ENCODE assay signal across 28 mouse cellular contexts in genomic region chr6:39944854-39945253, GRCm38 (mm10).
DNase-seq lines count a peak whose midpoint lies in the region; ATAC-seq and TF ChIP-seq lines count a peak whose summit lies in the region.
"Had no signal": no experiment of that assay in that cellular context is flagged by ENCODE, and none has a peak within 500 bp of the region (broad histone marks: within the 10 kb centered on the region; RNA-seq: fewer than 3 reads in every experiment).

No protein-coding gene starts in this region.

- DNase-seq in cerebellum, postnatal 10 days, result peak; percentile 19 to 33
- DNase-seq in cerebellum, adult 2 months, result no peak
- no peak for DNase-seq in hindbrain, embryonic 14.5 days (ENCODE audit: low spot score)
- DNase-seq in hindbrain, embryonic 11.5 days (ENCODE audit: low spot score), result no peak
- peak; percentile 15 for DNase-seq in right cerebral cortex, postnatal 14 days
- no peak for DNase-seq in right cerebral cortex, postnatal 4 days
- DNase-seq in adrenal gland, postnatal 36 days, result peak; percentile 84 to 88
- no peak for DNase-seq in lung, adult 2 months
- DNase-seq: cerebellum, adult 11-12 months; gastrocnemius, postnatal 25 days; heart, adult 2 months; heart, postnatal 10 days; kidney, adult 18-20 months; kidney, postnatal 25 days; liver, embryonic 13.5 days; lung, adult 18-20 months; lung, postnatal 10 days; thymus, postnatal 14 days had no signal

- no peaks in the 10 kb centered on the region for H3K9me3 ChIP-seq in hindbrain, embryonic 14.5 days (ENCODE audit: control insufficient read depth, low read length)
- no peaks in the 10 kb centered on the region for H3K9me3 ChIP-seq in hindbrain, embryonic 11.5 days (ENCODE audit: control insufficient read depth, low read length)
- H3K9me3 ChIP-seq: forebrain, embryonic 13.5 days; heart, embryonic 13.5 days; kidney, embryonic 15.5 days; liver, embryonic 13.5 days; neural tube, embryonic 13.5 days; stomach, embryonic 15.5 days had no signal

- H3K27ac ChIP-seq in cerebellum, adult 2 months (ENCODE audit: insufficient read depth, low read length), result no peak overlapping the region
- H3K27ac ChIP-seq in hindbrain, embryonic 14.5 days, result no peak overlapping the region
- H3K27ac ChIP-seq in hindbrain, embryonic 11.5 days (ENCODE audit: low read depth, low read length), result no peak overlapping the region
- H3K27ac ChIP-seq: heart, adult 2 months; heart, embryonic 13.5 days; kidney, embryonic 15.5 days; layer of hippocampus, adult 2 months; liver, embryonic 13.5 days; macrophage; neural tube, embryonic 13.5 days; stomach, embryonic 15.5 days had no signal

- TF ChIP-seq POLR2A in cerebellum, adult 2 months (IDR thresholded peaks at IDR 0.05; ENCODE audit: borderline replicate concordance, insufficient read depth, low read length), result no peak
- no peak for TF ChIP-seq POLR2A in lung, adult 2 months (IDR thresholded peaks at IDR 0.05; ENCODE audit: borderline replicate concordance, extremely low read depth, low read depth, low read length)

- H3K4me3 ChIP-seq in cerebellum, adult 2 months (replicated peaks; ENCODE audit: insufficient read depth, low read depth, low read length), result no peak overlapping the region
- H3K4me3 ChIP-seq in hindbrain, embryonic 14.5 days (replicated peaks; ENCODE audit: low read length), result no peak overlapping the region
- no peak overlapping the region for H3K4me3 ChIP-seq in hindbrain, embryonic 11.5 days (ENCODE audit: low read depth, low read length)
- H3K4me3 ChIP-seq in lung, adult 2 months (replicated peaks; ENCODE audit: extremely low read depth, low read depth, low read length), result no peak overlapping the region
- H3K4me3 ChIP-seq: forebrain, embryonic 13.5 days; heart, adult 2 months; heart, embryonic 13.5 days; kidney, embryonic 15.5 days; layer of hippocampus, adult 2 months; liver, embryonic 13.5 days; myocyte; neural tube, embryonic 13.5 days; stomach, embryonic 15.5 days had no signal

- H3K4me2 ChIP-seq in hindbrain, embryonic 14.5 days (replicated peaks), result no peak overlapping the region
- no peak overlapping the region for H3K4me2 ChIP-seq in hindbrain, embryonic 11.5 days (replicated peaks; ENCODE audit: low read depth, low read length)
- H3K4me2 ChIP-seq: forebrain, embryonic 13.5 days; heart, embryonic 13.5 days; kidney, embryonic 15.5 days; liver, embryonic 13.5 days; neural tube, embryonic 13.5 days; stomach, embryonic 15.5 days had no signal

- peak; percentile 54; the same call in 1 of the 2 replicates for ATAC-seq in hindbrain, embryonic 14.5 days (ENCODE audit: low FRiP score)
- no peak for ATAC-seq in hindbrain, embryonic 11.5 days (ENCODE audit: low FRiP score)
- ATAC-seq: forebrain, embryonic 13.5 days; midbrain, embryonic 16.5 days had no signal

- no peak overlapping the region for H3K9ac ChIP-seq in hindbrain, embryonic 14.5 days
- H3K9ac ChIP-seq in hindbrain, embryonic 11.5 days (ENCODE audit: low read depth, low read length), result no peak overlapping the region
- H3K9ac ChIP-seq: forebrain, embryonic 13.5 days; heart, embryonic 13.5 days; kidney, embryonic 15.5 days; liver, embryonic 13.5 days; neural tube, embryonic 13.5 days; stomach, embryonic 15.5 days had no signal

- no peaks in the 10 kb centered on the region for H3K36me3 ChIP-seq in hindbrain, embryonic 14.5 days (replicated peaks; ENCODE audit: control insufficient read depth, insufficient read depth)
- H3K36me3 ChIP-seq in hindbrain, embryonic 11.5 days (ENCODE audit: control insufficient read depth, insufficient read depth, low read length), result no peaks in the 10 kb centered on the region
- H3K36me3 ChIP-seq: heart, embryonic 13.5 days; kidney, embryonic 15.5 days; liver, embryonic 13.5 days; stomach, embryonic 15.5 days had no signal

- TF ChIP-seq CTCF in cerebellum, adult 2 months (IDR thresholded peaks at IDR 0.05; ENCODE audit: borderline replicate concordance, insufficient read depth, low read depth, low read length), result no peak
- no peak for TF ChIP-seq CTCF in lung, adult 2 months (IDR thresholded peaks at IDR 0.05; ENCODE audit: insufficient read depth, low read length)

- H3K4me1 ChIP-seq in cerebellum, adult 2 months (ENCODE audit: control insufficient read depth, insufficient read depth, low read length), result no peaks in the 10 kb centered on the region; the same call in 1 of the 2 replicates
- H3K4me1 ChIP-seq in hindbrain, embryonic 14.5 days (replicated peaks; ENCODE audit: control insufficient read depth, insufficient read depth, low read length), result no peaks in the 10 kb centered on the region
- H3K4me1 ChIP-seq in hindbrain, embryonic 11.5 days (replicated peaks; ENCODE audit: control insufficient read depth, insufficient read depth, low read length), result no peaks in the 10 kb centered on the region
- no peaks in the 10 kb centered on the region for H3K4me1 ChIP-seq in lung, adult 2 months (ENCODE audit: control insufficient read depth, insufficient read depth, low read length)
- H3K4me1 ChIP-seq: heart, embryonic 13.5 days; kidney, embryonic 15.5 days; liver, embryonic 13.5 days; stomach, embryonic 15.5 days had no signal

- no peaks in the 10 kb centered on the region for H3K27me3 ChIP-seq in cerebellum, adult 2 months (ENCODE audit: control insufficient read depth, insufficient read depth, low read length)
- H3K27me3 ChIP-seq in hindbrain, embryonic 14.5 days (ENCODE audit: control insufficient read depth, insufficient read depth, low read length), result no peaks in the 10 kb centered on the region
- H3K27me3 ChIP-seq in hindbrain, embryonic 11.5 days (ENCODE audit: control insufficient read depth, insufficient read depth, low read length), result no peaks in the 10 kb centered on the region
- H3K27me3 ChIP-seq: CH12.LX; forebrain, embryonic 13.5 days; heart, embryonic 13.5 days; kidney, embryonic 15.5 days; liver, embryonic 13.5 days; neural tube, embryonic 13.5 days; stomach, embryonic 15.5 days had no signal

- 79% methylated on average over 9 of the region's 9 CpGs for WGBS in cerebellum, adult 2 months
- 77% methylated on average over 9 of the region's 9 CpGs for WGBS in hindbrain, embryonic 14.5 days
- WGBS in hindbrain, embryonic 11.5 days, result 81% methylated on average over 9 of the region's 9 CpGs
- 74% methylated on average over 9 of the region's 9 CpGs for WGBS in lung, adult 2 months

Comparison
In these comparisons a context has a peak if more than half of its experiments do, and no peak if none do; other contexts are left out.
1. DNase-seq: peak in cerebellum, postnatal 10 days (2 of 2), right cerebral cortex, postnatal 14 days (single experiment) and adrenal gland, postnatal 36 days (2 of 2); none in cerebellum, adult 2 months (0 of 2), hindbrain, embryonic 14.5 days (single experiment), hindbrain, embryonic 11.5 days (single experiment), right cerebral cortex, postnatal 4 days (single experiment) and lung, adult 2 months (single experiment).